Mouse (Mus musculus): ENCODE results near the gene Cct2. TPM values are rescaled to one million over a fixed set of nuclear protein-coding genes. Genes with fewer than 3 reads are reported as not detected.
"Not testable (repeated sequence)": the region's sequence is repeated elsewhere in the genome, so short reads cannot be mapped to it uniquely, and the experiment has no call there.

Gene Cct2
- total RNA-seq, 2 experiments from 2014 or later: 110 to 112 TPM

GRCm38 (mm10) chr10:117062894-117063253, 740 bp downstream of the Cct2 start:
- DNase-seq (ENCODE audit: low spot score): no peak

- no peak for DNase-seq (ENCODE audit: low spot score)
Observed at GRCm38 (mm10) chr10:117055668-117056067, 7.9 kb downstream of the Cct2 start.

- no peak for DNase-seq (ENCODE audit: low spot score)
Observed at GRCm38 (mm10) chr10:117049961-117050597, 13.5 kb downstream of the Cct2 start.

- DNase-seq (ENCODE audit: low spot score): no peak
Observed at GRCm38 (mm10) chr10:117049253-117049652, 14.4 kb downstream of the Cct2 start.

- no peak for DNase-seq (ENCODE audit: low spot score)
Observed at GRCm38 (mm10) chr10:117045175-117046056, 18.2 kb downstream of the Cct2 start, which contains the start of gene Lrrc10. Gene Lrrc10 (plus strand): TSS chr10:117045341.

GRCm38 (mm10) chr10:117043497-117044166, 20.0 kb downstream of the Cct2 start:
- not testable (repeated sequence) for DNase-seq (ENCODE audit: low spot score)

- DNase-seq (ENCODE audit: low spot score): no peak
Observed at GRCm38 (mm10) chr10:117042295-117042694, 21.3 kb downstream of the Cct2 start.

GRCm38 (mm10) chr10:117040355-117040754, 23.3 kb downstream of the Cct2 start:
- no peak for DNase-seq (ENCODE audit: low spot score)

GRCm38 (mm10) chr10:117033785-117034184, 29.8 kb downstream of the Cct2 start:
- DNase-seq (ENCODE audit: low spot score): peak; percentile 86

GRCm38 (mm10) chr10:117031160-117031559, 32.5 kb downstream of the Cct2 start:
- no peak for DNase-seq (ENCODE audit: low spot score)

GRCm38 (mm10) chr10:117026176-117026575, 37.4 kb downstream of the Cct2 start:
- no peak for DNase-seq (ENCODE audit: low spot score)

- DNase-seq (ENCODE audit: low spot score): not testable (repeated sequence)
Observed at GRCm38 (mm10) chr10:117025776-117026175, 37.8 kb downstream of the Cct2 start.

GRCm38 (mm10) chr10:117023693-117024092, 39.9 kb downstream of the Cct2 start:
- no peak for DNase-seq (ENCODE audit: low spot score)

GRCm38 (mm10) chr10:117021020-117021754, 42.4 kb downstream of the Cct2 start:
- peak; percentile 86 for DNase-seq (ENCODE audit: low spot score)

- peak; percentile 69 for DNase-seq (ENCODE audit: low spot score)
Observed at GRCm38 (mm10) chr10:117018281-117018840, 45.3 kb downstream of the Cct2 start.

GRCm38 (mm10) chr10:117014565-117014964, 49.0 kb downstream of the Cct2 start:
- DNase-seq (ENCODE audit: low spot score): no peak

- DNase-seq (ENCODE audit: low spot score): no peak
Observed at GRCm38 (mm10) chr10:117013689-117014390, 49.8 kb downstream of the Cct2 start.

GRCm38 (mm10) chr10:117011047-117011446, 52.6 kb downstream of the Cct2 start:
- no peak for DNase-seq (ENCODE audit: low spot score)

GRCm38 (mm10) chr10:117009691-117010090, 53.9 kb downstream of the Cct2 start:
- DNase-seq (ENCODE audit: low spot score): no peak

GRCm38 (mm10) chr10:117005707-117006464, 57.7 kb downstream of the Cct2 start:
- no peak for DNase-seq (ENCODE audit: low spot score)
